Mouse (Mus musculus): ENCODE results near the gene Ubac1. TPM values are rescaled to one million over a fixed set of nuclear protein-coding genes. Genes with fewer than 3 reads are reported as not detected.

Ubac1 gene
- polyA plus RNA-seq, 1 experiment, result 92.2 TPM

DNA sequence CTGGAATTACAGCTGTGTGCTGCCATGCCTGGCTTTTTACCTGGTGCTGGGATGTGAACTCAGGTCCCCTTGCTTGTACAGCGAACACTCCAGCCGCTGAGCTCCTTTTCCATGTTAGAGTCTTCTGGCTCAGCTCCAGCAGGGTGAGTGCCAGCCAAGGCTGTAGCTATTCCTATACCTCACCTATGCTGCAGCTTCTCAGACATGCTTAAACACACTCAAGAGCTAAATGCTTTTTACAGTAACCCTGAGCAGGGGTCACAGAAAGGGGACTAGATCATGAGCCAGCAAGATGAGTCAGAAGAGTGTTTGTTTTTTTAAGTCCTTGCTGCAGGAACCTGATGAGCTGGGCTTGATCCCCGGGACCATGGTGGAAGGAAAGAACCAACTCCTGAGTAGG is 23.8 kb downstream of the Ubac1 start:
- Histone ChIP-seq H3K27ac (ENCODE audit: insufficient read depth, low read length) (0 out of 2 replicates have a peak overlapping the region, but pooled peaks have one; percentile 7), H3K27me3 (ENCODE audit: control insufficient read depth, insufficient read depth, low read length) (no peaks in the 10 kb centered on the region), H3K4me1 (ENCODE audit: control insufficient read depth, insufficient read depth, low read length) (peaks cover 26% of the 10 kb centered on the region), H3K4me3 (replicated peaks; ENCODE audit: insufficient read depth, low read depth, low read length) (no peak overlapping the region)
- DNase-seq, result peak; percentile 44 to 45
- 45% methylated on average over 3 of the region's 3 CpGs for WGBS
- TF ChIP-seq CTCF (IDR thresholded peaks at IDR 0.05; ENCODE audit: borderline replicate concordance, insufficient read depth, low read depth, low read length) (no peak), POLR2A (IDR thresholded peaks at IDR 0.05; ENCODE audit: borderline replicate concordance, insufficient read depth, low read length) (no peak)

DNA sequence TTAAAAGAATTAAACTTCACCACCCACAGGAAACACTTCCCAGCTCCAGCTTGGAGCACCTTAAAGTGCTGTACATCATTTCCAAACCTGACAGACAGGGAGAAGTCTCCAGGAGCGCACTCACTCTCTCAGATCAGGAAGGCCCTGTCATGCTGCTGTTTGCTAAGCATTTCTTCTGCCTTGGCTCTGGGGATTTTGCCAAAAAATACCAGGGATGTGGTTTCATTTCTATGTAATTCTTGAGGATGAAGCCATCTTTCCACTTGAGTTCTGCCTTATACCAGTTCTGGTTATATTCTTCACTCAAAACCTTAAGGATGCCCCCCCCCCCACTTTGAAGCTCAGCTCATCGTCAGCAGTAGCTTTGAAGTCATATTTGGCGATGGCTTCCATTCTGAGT is 26.8 kb downstream of the Ubac1 start:
- Histone ChIP-seq H3K27ac (ENCODE audit: insufficient read depth, low read length) (no peak overlapping the region), H3K27me3 (ENCODE audit: control insufficient read depth, insufficient read depth, low read length) (no peaks in the 10 kb centered on the region), H3K4me1 (ENCODE audit: control insufficient read depth, insufficient read depth, low read length) (peaks cover 16% of the 10 kb centered on the region), H3K4me3 (replicated peaks; ENCODE audit: insufficient read depth, low read depth, low read length) (no peak overlapping the region)
- TF ChIP-seq CTCF (IDR thresholded peaks at IDR 0.05; ENCODE audit: borderline replicate concordance, insufficient read depth, low read depth, low read length) (no peak), POLR2A (IDR thresholded peaks at IDR 0.05; ENCODE audit: borderline replicate concordance, insufficient read depth, low read length) (no peak)
- 88% methylated on average over 3 of the region's 3 CpGs for WGBS
- DNase-seq, result no peak

GRCm38 (mm10) chr2:25992285-25992684 is 29.3 kb downstream of the Ubac1 start:
- no peak for TF ChIP-seq POLR2A (IDR thresholded peaks at IDR 0.05; ENCODE audit: borderline replicate concordance, insufficient read depth, low read length)
- TF ChIP-seq CTCF (IDR thresholded peaks at IDR 0.05; ENCODE audit: borderline replicate concordance, insufficient read depth, low read depth, low read length), result no peak
- no peaks in the 10 kb centered on the region for H3K27me3 ChIP-seq (ENCODE audit: control insufficient read depth, insufficient read depth, low read length)
- 30% methylated on average over 2 of the region's 2 CpGs for WGBS
- no peak overlapping the region for H3K4me3 ChIP-seq (replicated peaks; ENCODE audit: insufficient read depth, low read depth, low read length)
- DNase-seq, result no peak
- peaks cover 12% of the 10 kb centered on the region for H3K4me1 ChIP-seq (ENCODE audit: control insufficient read depth, insufficient read depth, low read length)
- no peak overlapping the region for H3K27ac ChIP-seq (ENCODE audit: insufficient read depth, low read length)

GRCm38 (mm10) chr2:25989651-25990050 is 31.9 kb downstream of the Ubac1 start:
- 88% methylated on average over 1 of the region's 1 CpGs for WGBS
- Histone ChIP-seq H3K27ac (ENCODE audit: insufficient read depth, low read length) (no peak overlapping the region), H3K4me3 (replicated peaks; ENCODE audit: insufficient read depth, low read depth, low read length) (no peak overlapping the region), H3K27me3 (ENCODE audit: control insufficient read depth, insufficient read depth, low read length) (no peaks in the 10 kb centered on the region), H3K4me1 (ENCODE audit: control insufficient read depth, insufficient read depth, low read length) (peaks cover 12% of the 10 kb centered on the region)
- no peak for DNase-seq
- TF ChIP-seq POLR2A (IDR thresholded peaks at IDR 0.05; ENCODE audit: borderline replicate concordance, insufficient read depth, low read length), result no peak
- TF ChIP-seq CTCF (IDR thresholded peaks at IDR 0.05; ENCODE audit: borderline replicate concordance, insufficient read depth, low read depth, low read length), result no peak

DNA sequence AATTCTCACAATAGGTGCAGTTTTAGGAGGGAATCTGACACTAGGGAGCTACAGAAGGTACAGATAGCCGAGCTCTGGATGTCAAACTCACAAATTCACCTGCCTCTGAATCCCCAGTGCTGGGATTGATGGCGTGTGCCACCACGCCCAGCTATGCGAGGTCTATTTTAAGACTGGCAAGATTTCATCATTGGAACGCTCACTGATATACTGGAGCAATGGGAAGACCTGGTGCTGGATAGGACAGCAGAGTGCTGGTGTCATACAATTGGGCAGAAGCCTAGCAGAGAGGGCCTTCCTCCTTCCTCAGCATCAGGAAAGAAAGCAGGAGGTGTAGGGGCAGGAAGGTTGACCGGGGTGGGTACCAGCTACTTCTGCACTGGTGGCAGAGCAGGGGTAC is 33.7 kb downstream of the Ubac1 start:
- peak in 1 of 2 experiments; percentile 52 for DNase-seq
- peak overlapping the region; percentile 22; the same call in 1 of the 2 replicates for H3K27ac ChIP-seq (ENCODE audit: insufficient read depth, low read length)
- TF ChIP-seq POLR2A (IDR thresholded peaks at IDR 0.05; ENCODE audit: borderline replicate concordance, insufficient read depth, low read length), result no peak
- TF ChIP-seq CTCF (IDR thresholded peaks at IDR 0.05; ENCODE audit: borderline replicate concordance, insufficient read depth, low read depth, low read length), result no peak
- 20% methylated on average over 6 of the region's 6 CpGs for WGBS
- H3K4me1 ChIP-seq (ENCODE audit: control insufficient read depth, insufficient read depth, low read length), result peaks cover 17% of the 10 kb centered on the region
- no peak overlapping the region for H3K4me3 ChIP-seq (replicated peaks; ENCODE audit: insufficient read depth, low read depth, low read length)
- H3K27me3 ChIP-seq (ENCODE audit: control insufficient read depth, insufficient read depth, low read length), result no peaks in the 10 kb centered on the region

GRCm38 (mm10) chr2:25986601-25987000 is 34.9 kb downstream of the Ubac1 start:
- TF ChIP-seq POLR2A (IDR thresholded peaks at IDR 0.05; ENCODE audit: borderline replicate concordance, insufficient read depth, low read length), result no peak
- no peak for TF ChIP-seq CTCF (IDR thresholded peaks at IDR 0.05; ENCODE audit: borderline replicate concordance, insufficient read depth, low read depth, low read length)
- no peak overlapping the region for H3K27ac ChIP-seq (ENCODE audit: insufficient read depth, low read length)
- no peak for DNase-seq
- H3K27me3 ChIP-seq (ENCODE audit: control insufficient read depth, insufficient read depth, low read length), result no peaks in the 10 kb centered on the region
- WGBS, result 67% methylated on average over 5 of the region's 5 CpGs
- no peak overlapping the region for H3K4me3 ChIP-seq (replicated peaks; ENCODE audit: insufficient read depth, low read depth, low read length)
- H3K4me1 ChIP-seq (ENCODE audit: control insufficient read depth, insufficient read depth, low read length), result peaks cover 11% of the 10 kb centered on the region

- TF ChIP-seq POLR2A (IDR thresholded peaks at IDR 0.05; ENCODE audit: borderline replicate concordance, insufficient read depth, low read length) (peak; percentile 52; the same call in 1 of the 2 replicates), CTCF (IDR thresholded peaks at IDR 0.05; ENCODE audit: borderline replicate concordance, insufficient read depth, low read depth, low read length) (no peak)
- WGBS, result under 1% methylated on average over 58 of the region's 64 CpGs
- no peaks in the 10 kb centered on the region for H3K27me3 ChIP-seq (ENCODE audit: control insufficient read depth, insufficient read depth, low read length)
Measured at GRCm38 (mm10) chr2:25983159-25983907, 38.2 kb downstream of the Ubac1 start, which contains the start of gene Camsap1. Gene Camsap1 (minus strand): TSS chr2:25983282.

More at GRCm38 (mm10) chr2:25983159-25983907, 38.2 kb downstream of the Ubac1 start, which contains the start of gene Camsap1:
- Histone ChIP-seq H3K27ac (ENCODE audit: insufficient read depth, low read length) (peak within 1 kb of the TSS; percentile 40), H3K4me1 (ENCODE audit: control insufficient read depth, insufficient read depth, low read length) (peaks cover 9% of the 10 kb centered on the region), H3K4me3 (replicated peaks; ENCODE audit: insufficient read depth, low read depth, low read length) (peak within 1 kb of the TSS; percentile 75)
- DNase-seq, result peak; percentile 100
